Mouse (Mus musculus): ENCODE data around the gene Olfr1076. TPM values are rescaled to one million over a fixed set of nuclear protein-coding genes. Genes with fewer than 3 reads are reported as not detected.
"Not testable (repeated sequence)": the region's sequence is repeated elsewhere in the genome, so short reads cannot be mapped to it uniquely, and the experiment has no call there.

Olfr1076 gene
- polyA plus RNA-seq (2012) = not detected in 2 replicates

DNA sequence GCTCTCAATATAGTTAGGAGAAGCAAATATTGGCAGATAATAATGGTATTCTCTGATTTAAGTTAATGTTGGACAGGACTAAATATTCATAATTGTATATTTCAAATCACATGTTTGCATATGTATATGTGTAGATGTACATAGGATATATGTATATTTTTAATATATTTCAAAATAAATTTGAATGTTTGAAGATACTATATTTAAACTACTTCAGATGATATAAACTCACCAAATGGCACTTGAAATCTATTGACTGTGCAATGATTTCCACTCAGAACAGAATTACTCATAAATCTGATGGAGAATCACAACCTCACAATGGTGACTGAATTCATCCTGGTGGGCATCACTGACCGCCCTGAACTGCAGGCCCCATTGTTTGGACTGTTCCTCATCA is at the start of gene Olfr1076:
TSS of gene Olfr1076 (plus strand) at position 301 of the 400 bp plus-strand sequence.
- TF ChIP-seq GATA1 (IDR thresholded peaks at IDR 0.05; ENCODE audit: low read length) = no peak

DNA sequence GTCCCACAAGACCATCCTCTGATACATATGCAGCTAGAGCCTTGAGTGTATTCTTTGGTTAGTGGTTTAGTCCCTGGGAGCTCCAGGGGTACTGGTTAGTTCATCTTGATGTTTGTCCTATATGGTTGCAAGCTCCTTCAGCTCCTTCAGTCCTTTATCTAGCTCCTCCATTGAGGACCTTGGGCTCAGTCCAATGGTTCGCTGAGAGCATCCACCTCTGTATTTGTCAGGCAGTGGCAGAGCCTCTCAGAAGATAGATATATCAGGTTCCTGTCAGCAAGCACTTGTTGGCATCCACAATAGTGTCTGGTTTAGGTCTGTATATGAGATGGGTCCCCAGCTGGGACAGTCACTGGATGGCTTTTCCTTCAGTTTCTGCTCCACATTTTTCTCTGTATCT is 47.8 kb upstream of the Olfr1076 start:
- no peak for TF ChIP-seq GATA1 (IDR thresholded peaks at IDR 0.05; ENCODE audit: low read length)

DNA sequence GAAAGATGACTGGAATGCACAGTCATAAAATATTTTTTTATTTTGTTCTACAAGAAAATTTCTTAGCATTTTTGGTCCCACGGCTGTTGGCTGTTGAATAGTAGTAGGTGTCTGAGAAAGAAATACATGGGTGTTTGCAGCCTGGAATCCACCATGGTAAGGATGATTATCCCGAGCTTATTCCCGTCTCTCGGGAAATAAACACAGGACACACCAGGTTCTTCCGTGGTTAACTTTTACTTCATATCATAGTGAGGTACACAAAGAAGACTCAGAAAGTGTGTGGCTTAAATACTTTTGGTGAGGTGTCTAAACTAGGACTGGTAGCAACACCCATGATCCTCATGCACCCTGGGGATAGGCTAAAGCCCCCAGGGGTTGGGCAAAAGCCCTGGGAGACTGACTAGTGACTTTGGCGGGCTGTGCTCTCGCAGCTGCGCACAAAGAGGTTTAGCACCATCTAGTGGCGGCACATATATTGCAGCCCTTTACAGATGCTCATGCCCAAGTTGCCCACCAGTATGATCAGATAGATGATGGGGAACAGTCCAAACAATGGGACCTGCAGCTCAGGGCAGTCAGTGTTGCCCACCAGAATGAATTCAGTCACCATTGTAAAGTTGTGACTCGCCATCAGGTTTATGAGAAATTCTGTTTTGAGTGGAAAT is 43.7 kb upstream of the Olfr1076 start:
- TF ChIP-seq GATA1 (IDR thresholded peaks at IDR 0.05; ENCODE audit: low read length) = no peak

DNA sequence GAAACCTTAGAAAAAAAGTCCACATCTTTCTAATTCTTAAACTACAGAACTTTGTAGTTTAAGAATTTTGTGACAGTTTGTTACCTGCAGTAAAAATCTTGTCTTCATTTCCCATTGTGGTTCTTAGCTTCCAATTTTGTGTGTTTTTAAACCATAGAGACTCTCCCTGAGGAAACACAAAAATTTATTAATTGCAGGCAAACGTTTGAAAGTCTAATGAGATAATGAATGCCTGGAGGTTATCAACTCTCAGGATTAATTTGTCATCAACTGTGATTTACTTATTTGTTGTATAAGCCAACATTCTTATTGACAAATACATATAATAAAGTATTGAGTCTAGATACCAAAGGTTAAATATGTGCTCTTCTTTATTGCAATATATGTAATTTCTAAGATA is 21.0 kb upstream of the Olfr1076 start, which contains the start of gene Olfr228:
TSS of gene Olfr228 (minus strand) at position 101 of the 400 bp plus-strand sequence.
- TF ChIP-seq GATA1 (IDR thresholded peaks at IDR 0.05; ENCODE audit: low read length) = no peak

DNA sequence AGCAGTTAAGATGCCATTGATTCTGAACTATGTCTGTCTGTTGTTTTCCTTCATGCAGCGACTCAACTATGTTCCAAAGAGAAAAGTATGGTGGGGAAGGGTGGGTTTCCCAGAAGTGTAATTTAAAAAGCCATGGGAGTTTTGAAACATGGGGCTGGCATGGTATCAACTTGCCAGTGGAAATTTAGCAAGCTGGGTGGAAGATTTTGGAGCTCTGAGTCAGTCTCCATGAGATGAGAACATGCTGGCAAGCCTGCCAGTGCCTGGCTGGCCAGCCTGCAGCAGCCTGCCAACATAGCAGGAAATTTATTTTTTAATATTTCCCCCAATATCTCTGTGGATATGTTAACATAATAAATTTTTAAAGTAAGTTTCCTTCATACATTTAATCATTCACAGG is 22.7 kb downstream of the Olfr1076 start:
- no peak for TF ChIP-seq GATA1 (IDR thresholded peaks at IDR 0.05; ENCODE audit: low read length)

DNA sequence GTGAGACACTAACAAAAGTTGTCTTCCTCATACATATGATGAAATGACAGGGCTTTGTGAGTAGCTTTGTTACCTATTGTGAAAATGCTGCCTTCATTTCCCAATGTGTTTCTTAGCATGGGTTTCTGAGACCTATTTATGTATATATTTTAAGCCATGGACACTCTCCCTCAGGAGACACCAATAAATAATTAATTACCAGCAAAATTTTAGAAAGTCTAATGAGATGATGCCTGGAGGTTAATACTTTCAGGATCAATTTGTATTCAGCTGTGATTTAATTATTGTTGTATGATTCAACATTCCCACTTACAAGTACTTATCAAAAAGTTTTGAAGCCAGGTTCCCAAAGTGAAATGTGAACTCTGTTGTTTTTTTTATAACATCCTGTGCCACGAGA is 34.1 kb downstream of the Olfr1076 start, which contains the start of gene Olfr1079:
TSS of gene Olfr1079 (minus strand) at position 101 of the 400 bp plus-strand sequence.
- TF ChIP-seq GATA1 (IDR thresholded peaks at IDR 0.05; ENCODE audit: low read length) = no peak

DNA sequence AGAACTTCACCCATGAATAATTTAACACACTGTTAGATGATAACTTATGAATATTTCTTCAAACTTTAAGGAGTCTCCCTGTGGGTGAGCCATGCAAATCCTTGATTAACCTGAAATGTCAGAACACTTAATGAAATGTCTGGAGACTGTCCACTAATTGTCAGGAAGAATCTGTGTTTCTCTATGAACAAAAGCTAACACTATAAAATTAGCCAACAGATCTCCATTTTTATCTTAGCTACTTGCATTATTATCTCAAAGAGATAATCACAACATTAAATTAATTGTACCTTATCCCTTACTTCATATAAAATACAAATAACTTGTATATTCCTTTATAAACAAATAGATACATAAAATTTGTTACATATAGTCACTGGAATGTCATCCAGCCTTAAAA is 49.9 kb downstream of the Olfr1076 start, which contains the start of gene Olfr1080:
TSS of gene Olfr1080 (minus strand) at position 101 of the 400 bp plus-strand sequence.
- not testable (repeated sequence) for TF ChIP-seq GATA1 (IDR thresholded peaks at IDR 0.05; ENCODE audit: low read length)

Other genes starting within 250 kb of the Olfr1076 start
- gene Olfr1051, start 229.4 kb upstream of the Olfr1076 start, polyA plus RNA-seq (2012) = not detected in 2 replicates
- not detected in 2 replicates for gene Olfr1052, start 216.0 kb upstream of the Olfr1076 start, polyA plus RNA-seq (2012)
- gene Olfr1053, start 193.2 kb upstream of the Olfr1076 start, polyA plus RNA-seq (2012) = not detected in 2 replicates
- gene Olfr1054, start 173.0 kb upstream of the Olfr1076 start, polyA plus RNA-seq (2012) = not detected in 2 replicates
- not detected in 2 replicates for gene Olfr1055, start 158.2 kb upstream of the Olfr1076 start, polyA plus RNA-seq (2012)
- not detected in 2 replicates for gene Olfr1056, start 146.0 kb upstream of the Olfr1076 start, polyA plus RNA-seq (2012)
- not detected in 2 replicates for gene Olfr1057, start 130.1 kb upstream of the Olfr1076 start, polyA plus RNA-seq (2012)
- gene Olfr1058, start 119.9 kb upstream of the Olfr1076 start, polyA plus RNA-seq (2012) = not detected in 2 replicates
- gene Olfr1061, start 94.4 kb upstream of the Olfr1076 start, polyA plus RNA-seq (2012) = not detected in 2 replicates
- gene Olfr1062, start 81.7 kb upstream of the Olfr1076 start, polyA plus RNA-seq (2012) = not detected in 2 replicates
- gene Olfr1065, start 57.9 kb upstream of the Olfr1076 start, polyA plus RNA-seq (2012) = not detected in 2 replicates
- not detected in 2 replicates for gene Olfr1066, start 52.2 kb upstream of the Olfr1076 start, polyA plus RNA-seq (2012)
- gene Olfr228, start 21.1 kb upstream of the Olfr1076 start, polyA plus RNA-seq (2012) = not detected in 2 replicates
- gene Olfr1079, start 34.0 kb downstream of the Olfr1076 start, polyA plus RNA-seq (2012) = not detected in 2 replicates
- not detected in 2 replicates for gene Olfr1080, start 49.8 kb downstream of the Olfr1076 start, polyA plus RNA-seq (2012)
- gene Olfr1082, start 90.5 kb downstream of the Olfr1076 start, polyA plus RNA-seq (2012) = not detected in 2 replicates
- gene Olfr1084, start 131.3 kb downstream of the Olfr1076 start, polyA plus RNA-seq (2012) = not detected in 2 replicates
- gene Olfr1085, start 153.6 kb downstream of the Olfr1076 start, polyA plus RNA-seq (2012) = not detected in 2 replicates
- not detected in 2 replicates for gene Olfr1086, start 171.6 kb downstream of the Olfr1076 start, polyA plus RNA-seq (2012)
- not detected in 2 replicates for gene Olfr1087, start 189.9 kb downstream of the Olfr1076 start, polyA plus RNA-seq (2012)
- gene Olfr1089, start 225.2 kb downstream of the Olfr1076 start, polyA plus RNA-seq (2012) = not detected in 2 replicates